Mouse (Mus musculus) layer of hippocampus, postnatal 14 days (tissue): ENCODE data around the gene Actg1. TPM values are rescaled to one million over a fixed set of nuclear protein-coding genes. Genes with fewer than 3 reads are reported as not detected.

Source experiments
- DNase-seq, 2 experiments: peaks; one replicate each; pipeline ENCODE4 v3.0.0; 2021 to 2022; ENCODE audit warnings: low spot score in 2 of 2, mixed read lengths in 1 of 2
- microRNA-seq, 2 experiments: library from miRNA; unstranded; fragments of <30 nt; microRNA quantifications; one replicate each; pipeline ENCODE4 v1.2.0; 2021
- total RNA-seq, 2 experiments: library from RNA; stranded (reverse); gene quantifications; 2 replicates each; pipeline ENCODE4 v1.2.3; 2021

Actg1 gene
- total RNA-seq, 2 experiments from 2014 or later = 1,835 to 1,925 TPM

DNA sequence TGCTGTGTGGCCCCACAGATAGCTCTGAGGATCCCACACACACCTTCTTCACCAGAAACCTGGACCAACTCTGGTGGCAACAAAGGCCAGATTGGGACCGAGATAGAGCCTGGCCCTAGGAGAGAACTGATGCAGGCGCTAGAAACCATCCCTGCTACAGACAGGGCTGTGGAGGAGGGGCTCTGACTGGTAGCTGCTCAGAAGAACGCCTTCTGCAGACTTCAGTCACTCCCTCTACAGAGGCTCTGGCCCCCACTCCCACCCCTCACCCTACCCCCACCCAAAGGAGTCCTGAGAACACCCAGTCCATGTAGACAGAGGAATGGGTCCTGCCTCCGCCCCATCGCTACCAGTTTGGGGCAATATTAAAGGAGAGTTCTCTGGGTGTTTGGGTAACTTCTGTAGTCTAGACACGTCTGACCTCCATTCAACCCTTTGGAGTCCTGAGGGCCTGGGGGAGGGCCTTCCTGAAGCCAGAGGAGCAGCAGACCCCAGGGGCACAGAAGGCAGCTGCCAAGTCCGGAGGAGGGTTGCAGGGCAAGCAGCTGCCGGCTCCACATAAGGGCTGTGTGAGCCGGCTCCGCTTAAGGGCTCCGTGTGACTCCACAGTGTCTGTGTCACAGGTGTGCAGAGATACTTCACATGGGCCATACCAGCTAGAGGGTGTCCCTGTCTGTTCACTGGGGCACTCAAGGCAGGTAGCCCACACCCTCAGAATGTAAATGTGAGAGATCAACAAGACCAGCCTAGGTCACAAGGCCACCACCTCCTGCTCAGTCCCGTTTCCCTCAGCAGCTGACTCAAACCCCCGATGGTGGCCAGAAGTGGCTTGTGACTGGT lies 51.8 kb downstream of the Actg1 start:
- no peak for DNase-seq

Small RNAs within 50 kb of the gene (microRNA-seq; reads per million reads assigned to microRNA genes)
- 0 reads per million in 2 experiments for gene Gm23419
- 1.4 to 2.0 reads per million in 2 experiments for gene Mir6935

Other genes starting within 250 kb of the Actg1 start
- 10 to 100 TPM; 17.2 to 18.0 TPM for gene Tepsin, start 249.8 kb downstream of the Actg1 start, total RNA-seq
- gene Ndufaf8, start 249.6 kb downstream of the Actg1 start, total RNA-seq = 10 to 100 TPM; 34.9 to 38.0 TPM
- 10 to 100 TPM; 94.1 to 94.8 TPM for gene Slc38a10, start 197.2 kb downstream of the Actg1 start, total RNA-seq
- gene Bahcc1, start 115.6 kb downstream of the Actg1 start, total RNA-seq = 10 to 100 TPM; 20.3 to 20.7 TPM
- gene Fscn2, start 13.0 kb upstream of the Actg1 start, total RNA-seq = under 1 TPM; 0.48 to 0.67 TPM
- 10 to 100 TPM; 31.9 to 38.1 TPM for gene Faap100, start 30.2 kb upstream of the Actg1 start, total RNA-seq
- gene Nploc4, start 89.2 kb upstream of the Actg1 start, total RNA-seq = 10 to 100 TPM; 64.4 to 65.6 TPM
- gene Tspan10, start 94.1 kb upstream of the Actg1 start, total RNA-seq = 1 to 10 TPM in 1 of 2 experiments, not detected in 1; 1.4 TPM
- gene Pde6g, start 105.0 kb upstream of the Actg1 start, total RNA-seq = under 1 TPM in 1 of 2 experiments, not detected in 1; 0.43 TPM
- 10 to 100 TPM; 14.5 to 15.9 TPM for gene Oxld1, start 109.5 kb upstream of the Actg1 start, total RNA-seq
- gene Ccdc137, start 109.6 kb upstream of the Actg1 start, total RNA-seq = 10 to 100 TPM; 22.5 to 22.7 TPM
- 10 to 100 TPM; 56.7 to 61.6 TPM for gene Arl16, start 119.1 kb upstream of the Actg1 start, total RNA-seq
- gene Mrpl12, start 136.1 kb upstream of the Actg1 start, total RNA-seq = 10 to 100 TPM; 71.3 to 73.5 TPM
- gene Slc25a10, start 143.3 kb upstream of the Actg1 start, total RNA-seq = 10 to 100 TPM; 25.6 to 27.2 TPM
- gene Gcgr, start 182.2 kb upstream of the Actg1 start, total RNA-seq = under 1 TPM; 0.28 to 0.36 TPM
- gene Mcrip1, start 201.2 kb upstream of the Actg1 start, total RNA-seq = 10 to 100 TPM; 86.1 to 89.0 TPM
- not detected for gene Ppp1r27, start 202.6 kb upstream of the Actg1 start, total RNA-seq
- gene P4hb, start 224.7 kb upstream of the Actg1 start, total RNA-seq = 100 to 1,000 TPM; 142 to 157 TPM
- 100 to 1,000 TPM; 366 to 384 TPM for gene Arhgdia, start 233.1 kb upstream of the Actg1 start, total RNA-seq
- gene Alyref, start 249.8 kb upstream of the Actg1 start, total RNA-seq = 10 to 100 TPM; 69.3 to 77.0 TPM
- gene Anapc11, start 249.9 kb upstream of the Actg1 start, total RNA-seq = 10 to 100 TPM; 88.0 to 96.5 TPM